31 mouse cellular contexts compared by ENCODE assay signal in genomic region chr6:38348811-38349453, GRCm38 (mm10). TPM values are rescaled to one million over a fixed set of nuclear protein-coding genes. Genes with fewer than 3 reads are reported as not detected.
DNase-seq lines count a peak whose midpoint lies in the region; ATAC-seq and TF ChIP-seq lines count a peak whose summit lies in the region.
"Had no signal": no experiment of that assay in that cellular context is flagged by ENCODE, and none has a peak within 500 bp of the region (broad histone marks: within the 10 kb centered on the region; RNA-seq: fewer than 3 reads in every experiment).

No protein-coding gene starts in this region.

- H3K9ac ChIP-seq in liver, postnatal 0 days (replicated peaks): no peak overlapping the region
- H3K9ac ChIP-seq in liver, embryonic 15.5 days: no peak overlapping the region
- H3K9ac ChIP-seq in hindbrain, embryonic 13.5 days: no peak overlapping the region
- H3K9ac ChIP-seq: intestine, embryonic 15.5 days; limb, embryonic 15.5 days; lung, embryonic 15.5 days; midbrain, embryonic 15.5 days; neural tube, embryonic 15.5 days had no signal

- H3K27ac ChIP-seq in liver, postnatal 0 days (ENCODE audit: low read depth): no peak overlapping the region
- H3K27ac ChIP-seq in liver, embryonic 15.5 days (replicated peaks): peak overlapping the region; percentile 53
- H3K27ac ChIP-seq in hindbrain, embryonic 13.5 days: no peak overlapping the region
- H3K27ac ChIP-seq: gastrocnemius, adult 2 months; heart, adult 2 months; intestine, embryonic 15.5 days; kidney, postnatal 0 days; limb, embryonic 10.5 days; limb, embryonic 15.5 days; lung, embryonic 15.5 days; midbrain, embryonic 10.5 days; midbrain, embryonic 15.5 days; neural tube, embryonic 15.5 days had no signal

- H3K4me2 ChIP-seq in liver, postnatal 0 days (ENCODE audit: low read depth, low read length): no peak overlapping the region; the same call in 1 of the 2 replicates
- peak overlapping the region; percentile 47 for H3K4me2 ChIP-seq in liver, embryonic 15.5 days
- no peak overlapping the region for H3K4me2 ChIP-seq in hindbrain, embryonic 13.5 days
- H3K4me2 ChIP-seq: intestine, embryonic 15.5 days; limb, embryonic 15.5 days; lung, embryonic 15.5 days; midbrain, embryonic 15.5 days; neural tube, embryonic 15.5 days had no signal

- no peak for TF ChIP-seq CTCF in liver, postnatal 0 days (IDR thresholded peaks at IDR 0.05; ENCODE audit: low read depth)

- peaks cover 23% of the 10 kb centered on the region for H3K36me3 ChIP-seq in liver, postnatal 0 days (replicated peaks; ENCODE audit: insufficient read depth, low read length)
- H3K36me3 ChIP-seq in liver, embryonic 15.5 days (replicated peaks): peaks cover 63% of the 10 kb centered on the region
- H3K36me3 ChIP-seq in hindbrain, embryonic 13.5 days: no peaks in the 10 kb centered on the region
- H3K36me3 ChIP-seq: intestine, embryonic 15.5 days; limb, embryonic 10.5 days; limb, embryonic 15.5 days; lung, embryonic 15.5 days; midbrain, embryonic 10.5 days; midbrain, embryonic 15.5 days; neural tube, embryonic 15.5 days had no signal

- H3K4me3 ChIP-seq in liver, postnatal 0 days (ENCODE audit: low read depth, low read length): no peak overlapping the region
- H3K4me3 ChIP-seq in liver, embryonic 15.5 days (replicated peaks): no peak overlapping the region
- no peak overlapping the region for H3K4me3 ChIP-seq in hindbrain, embryonic 13.5 days
- H3K4me3 ChIP-seq: gastrocnemius, adult 2 months; heart, adult 2 months; intestine, embryonic 15.5 days; limb, embryonic 10.5 days; limb, embryonic 15.5 days; lung, embryonic 15.5 days; midbrain, embryonic 10.5 days; midbrain, embryonic 15.5 days; neural tube, embryonic 15.5 days had no signal

- no peaks in the 10 kb centered on the region for H3K9me3 ChIP-seq in liver, postnatal 0 days (ENCODE audit: low read length)
- H3K9me3 ChIP-seq in liver, embryonic 15.5 days (replicated peaks): no peaks in the 10 kb centered on the region
- no peaks in the 10 kb centered on the region for H3K9me3 ChIP-seq in hindbrain, embryonic 13.5 days
- H3K9me3 ChIP-seq: intestine, embryonic 15.5 days; limb, embryonic 10.5 days; limb, embryonic 15.5 days; lung, embryonic 15.5 days; midbrain, embryonic 10.5 days; midbrain, embryonic 15.5 days; neural tube, embryonic 15.5 days had no signal

- no peak for TF ChIP-seq EP300 in liver, postnatal 0 days (IDR thresholded peaks at IDR 0.05; ENCODE audit: low read depth)

- peak; percentile 50 for DNase-seq in CD4-positive, CD25-positive, alpha-beta regulatory T cell, adult 2 months (ENCODE audit: low read depth, low spot score)
- peak; percentile 42 for DNase-seq in liver
- no peak for DNase-seq in liver, postnatal 0 days
- DNase-seq in frontal cortex, postnatal 25 days (ENCODE audit: low spot score in 2 of 2): no peak
- DNase-seq: adrenal gland, adult 2 months; adrenal gland, postnatal 36 days; cerebellum, adult 2 months; cerebellum, postnatal 14 days; gastrocnemius, adult 2 months; gastrocnemius, postnatal 36 days; heart, adult 2 months; heart, postnatal 4 days; kidney, adult 8-10 months; layer of hippocampus, adult 9-11 months; retina, postnatal 1 day; right cerebral cortex, postnatal 14 days; thymus, postnatal 14 days had no signal

- no peaks in the 10 kb centered on the region for H3K27me3 ChIP-seq in liver, postnatal 0 days (ENCODE audit: insufficient read depth, low read length)
- no peaks in the 10 kb centered on the region for H3K27me3 ChIP-seq in liver, embryonic 15.5 days
- peaks cover 45% of the 10 kb centered on the region for H3K27me3 ChIP-seq in hindbrain, embryonic 13.5 days

- H3K4me1 ChIP-seq in liver, postnatal 0 days (ENCODE audit: insufficient read depth): peaks cover 50% of the 10 kb centered on the region
- H3K4me1 ChIP-seq in liver, embryonic 15.5 days (replicated peaks): peaks cover 77% of the 10 kb centered on the region
- peaks cover 4% of the 10 kb centered on the region for H3K4me1 ChIP-seq in hindbrain, embryonic 13.5 days (replicated peaks)

- 75% methylated on average over 6 of the region's 6 CpGs for WGBS in liver, postnatal 0 days (ENCODE audit: insufficient replicate concordance)
- 71% methylated on average over 6 of the region's 6 CpGs for WGBS in liver, embryonic 15.5 days (ENCODE audit: insufficient replicate concordance)
- 91% methylated on average over 6 of the region's 6 CpGs for WGBS in hindbrain, embryonic 13.5 days

- no peak for ATAC-seq in CD4-positive, CD25-positive, alpha-beta regulatory T cell, adult 4 months
- ATAC-seq in liver, postnatal 0 days: no peak
- no peak for ATAC-seq in liver, embryonic 15.5 days (ENCODE audit: insufficient read depth)
- no peak for ATAC-seq in hindbrain, embryonic 13.5 days (ENCODE audit: low FRiP score)
- ATAC-seq: activated CD4-positive, CD25-positive, alpha-beta regulatory T cell, adult 4 months; forebrain, embryonic 14.5 days; hindbrain, embryonic 16.5 days; intestine, embryonic 15.5 days; midbrain, embryonic 15.5 days had no signal

RNA-seq across cellular contexts. Expression of gene Zc3hav1, which starts 5.5 kb away (rescaled TPM):
- polyA plus RNA-seq in CD4-positive, CD25-positive, alpha-beta regulatory T cell, adult 4 months (2017; shearing (Covaris generic)): 100 to 1,000 TPM; 189 to 215 TPM
- 14.7 and 16.6 TPM in 2 replicates for polyA plus RNA-seq in liver, postnatal 0 days (2015; fragmentation: Nextera tagmentation; extraction: Ambion mirVana)
- polyA plus RNA-seq in liver, embryonic 15.5 days (2015; fragmentation: Nextera tagmentation; extraction: Ambion mirVana): 23.4 and 23.6 TPM in 2 replicates
- 1.2 and 1.4 TPM in 2 replicates for polyA plus RNA-seq in hindbrain, embryonic 13.5 days (2015; fragmentation: Nextera tagmentation; extraction: Ambion mirVana)

RNA-seq across cellular contexts. Expression of gene Ttc26, which starts 32.3 kb away (rescaled TPM):
- not detected for polyA plus RNA-seq in CD4-positive, CD25-positive, alpha-beta regulatory T cell, adult 4 months (2017; shearing (Covaris generic))
- 0.11 and 0.16 TPM in 2 replicates for polyA plus RNA-seq in liver, postnatal 0 days (2015; fragmentation: Nextera tagmentation; extraction: Ambion mirVana)
- polyA plus RNA-seq in liver, embryonic 15.5 days (2015; fragmentation: Nextera tagmentation; extraction: Ambion mirVana): 0.23 and 0.30 TPM in 2 replicates
- 6.7 and 7.3 TPM in 2 replicates for polyA plus RNA-seq in hindbrain, embryonic 13.5 days (2015; fragmentation: Nextera tagmentation; extraction: Ambion mirVana)

RNA-seq across cellular contexts. Expression of gene Zc3hav1l, which starts 49.9 kb away (rescaled TPM):
- polyA plus RNA-seq in CD4-positive, CD25-positive, alpha-beta regulatory T cell, adult 4 months (2017; shearing (Covaris generic)): under 1 TPM; 0.38 to 0.55 TPM
- polyA plus RNA-seq in liver, postnatal 0 days (2015; fragmentation: Nextera tagmentation; extraction: Ambion mirVana): 0.59 and 0.61 TPM in 2 replicates
- 1.4 and 1.5 TPM in 2 replicates for polyA plus RNA-seq in liver, embryonic 15.5 days (2015; fragmentation: Nextera tagmentation; extraction: Ambion mirVana)
- 9.1 and 9.9 TPM in 2 replicates for polyA plus RNA-seq in hindbrain, embryonic 13.5 days (2015; fragmentation: Nextera tagmentation; extraction: Ambion mirVana)

Comparison
In these comparisons a context has a peak if more than half of its experiments do, and no peak if none do; other contexts are left out.
1. DNase-seq: peak in CD4-positive, CD25-positive, alpha-beta regulatory T cell, adult 2 months (single experiment) and liver (single experiment); none in liver, postnatal 0 days (single experiment) and frontal cortex, postnatal 25 days (0 of 2).